Mouse (Mus musculus) thymus, postnatal 25 days (tissue): ENCODE data around the gene Hnrnpr.
A peak's percentile ranks its signal among the peaks of the same experiment; 100 is the strongest.

Experiments used
- DNase-seq: peaks from one replicate; pipeline ENCODE4 v3.0.0; 2022

The Hnrnpr gene

GRCm38 (mm10) chr4:136309780-136310179 is 962 bp upstream of the Hnrnpr start:
- DNase-seq: peak; percentile 59

GRCm38 (mm10) chr4:136311042-136311999 is 579 bp downstream of the Hnrnpr start:
- peak; percentile 63 for DNase-seq

- no peak for DNase-seq
Measured at GRCm38 (mm10) chr4:136312616-136313015, 1.9 kb downstream of the Hnrnpr start.

GRCm38 (mm10) chr4:136317667-136318066 is 6.9 kb downstream of the Hnrnpr start:
- no peak for DNase-seq

GRCm38 (mm10) chr4:136320016-136320415 is 9.3 kb downstream of the Hnrnpr start:
- DNase-seq: no peak

GRCm38 (mm10) chr4:136324226-136324625 is 13.5 kb downstream of the Hnrnpr start:
- no peak for DNase-seq

GRCm38 (mm10) chr4:136327238-136327637 is 16.5 kb downstream of the Hnrnpr start:
- DNase-seq: no peak

- no peak for DNase-seq
Measured at GRCm38 (mm10) chr4:136328115-136328514, 17.4 kb downstream of the Hnrnpr start.

- DNase-seq: no peak
Measured at GRCm38 (mm10) chr4:136331709-136332108, 21.0 kb downstream of the Hnrnpr start.

GRCm38 (mm10) chr4:136333191-136333590 is 22.4 kb downstream of the Hnrnpr start:
- DNase-seq: no peak

- no peak for DNase-seq
Measured at GRCm38 (mm10) chr4:136335065-136335464, 24.3 kb downstream of the Hnrnpr start.

GRCm38 (mm10) chr4:136337129-136337528 is 26.4 kb downstream of the Hnrnpr start:
- DNase-seq: no peak

- DNase-seq: no peak
Measured at GRCm38 (mm10) chr4:136349616-136350015, 38.9 kb downstream of the Hnrnpr start.

- DNase-seq: no peak
Measured at GRCm38 (mm10) chr4:136357026-136357425, 46.3 kb downstream of the Hnrnpr start.

GRCm38 (mm10) chr4:136357429-136357828 is 46.7 kb downstream of the Hnrnpr start:
- no peak for DNase-seq

- no peak for DNase-seq
Measured at GRCm38 (mm10) chr4:136367856-136368255, 57.1 kb downstream of the Hnrnpr start.

GRCm38 (mm10) chr4:136369727-136370126 is 59.0 kb downstream of the Hnrnpr start:
- DNase-seq: peak; percentile 70

- no peak for DNase-seq
Measured at GRCm38 (mm10) chr4:136373494-136374181, 62.9 kb downstream of the Hnrnpr start.

- no peak for DNase-seq
Measured at GRCm38 (mm10) chr4:136377001-136377400, 66.3 kb downstream of the Hnrnpr start.

GRCm38 (mm10) chr4:136383052-136383451 is 72.3 kb downstream of the Hnrnpr start:
- DNase-seq: no peak

- no peak for DNase-seq
Measured at GRCm38 (mm10) chr4:136383839-136384238, 73.1 kb downstream of the Hnrnpr start.

- no peak for DNase-seq
Measured at GRCm38 (mm10) chr4:136387261-136387660, 76.5 kb downstream of the Hnrnpr start.

GRCm38 (mm10) chr4:136401806-136402205 is 91.1 kb downstream of the Hnrnpr start:
- no peak for DNase-seq

- DNase-seq: no peak
Measured at GRCm38 (mm10) chr4:136407831-136408230, 97.1 kb downstream of the Hnrnpr start.
